Mouse (Mus musculus) neural tube, embryonic 15.5 days (tissue): ENCODE measurements around the gene Tyk2. TPM values are rescaled to one million over a fixed set of nuclear protein-coding genes. Genes with fewer than 3 reads are reported as not detected.
A peak's percentile ranks its signal among the peaks of the same experiment; 100 is the strongest.

ENCODE experiments used
- ATAC-seq: fragments of 200-750 bp; cut with Nextera tagmentation; 2 replicates; pipeline ENCODE4 v1.8.0; 2017; ENCODE audit warnings: mild to moderate bottlenecking, moderate TSS enrichment, moderate library complexity; ENCODE audit not compliant: low FRiP score
- H3K27ac ChIP-seq: fragments of 300-500 bp; sonication (generic); replicated peaks from 2 replicates; pipeline ENCODE4 v1.5.1; 2015; ENCODE audit warnings: mild to moderate bottlenecking, inconsistent platforms
- H3K27me3 ChIP-seq: fragments of 300-500 bp; sonication (generic); replicated peaks from 2 replicates; pipeline ENCODE4 v1.6.1; 2015; ENCODE audit warnings: inconsistent platforms
- H3K36me3 ChIP-seq: fragments of 300-500 bp; sonication (generic); 2 replicates; pipeline ENCODE4 v1.6.1; 2015; ENCODE audit warnings: inconsistent platforms
- H3K4me1 ChIP-seq: fragments of 300-500 bp; sonication (generic); 2 replicates; pipeline ENCODE4 v1.6.1; 2015; ENCODE audit warnings: inconsistent platforms
- H3K4me2 ChIP-seq: fragments of 300-500 bp; sonication (generic); 2 replicates; pipeline ENCODE4 v1.6.1; 2015; ENCODE audit warnings: inconsistent platforms, mild to moderate bottlenecking, moderate library complexity
- H3K4me3 ChIP-seq: fragments of 300-500 bp; sonication (generic); replicated peaks from 2 replicates; pipeline ENCODE4 v1.5.1; 2015; ENCODE audit warnings: mild to moderate bottlenecking, inconsistent platforms
- H3K9ac ChIP-seq: fragments of 300-500 bp; sonication (generic); replicated peaks from 2 replicates; pipeline ENCODE4 v1.6.1; 2015; ENCODE audit warnings: mild to moderate bottlenecking, inconsistent platforms
- H3K9me3 ChIP-seq: fragments of 300-500 bp; sonication (generic); replicated peaks from 2 replicates; pipeline ENCODE4 v1.6.1; 2016; ENCODE audit warnings: inconsistent platforms
- WGBS: fragments of 180-500 bp; shearing (Covaris S2); methylation state at CpG from one replicate; pipeline ENCODE4 v1.1.7; 2015; ENCODE audit warnings: mixed read lengths; 5-methylcytosine and 5-hydroxymethylcytosine counted together
- polyA plus RNA-seq: library from polyadenylated mRNA; unstranded; fragments of >200 nt; fragmentation: Nextera tagmentation; extraction: Ambion mirVana; gene quantifications from 2 replicates; pipeline ENCODE4 v1.2.1, GENCODE M21; 2015

Gene Tyk2
- polyA plus RNA-seq, result 9.9 and 12.4 TPM in 2 replicates

GRCm38 (mm10) chr9:21131059-21131956, at the start of gene Tyk2:
Tyk2 (minus strand) TSS chr9:21131243.
- Histone ChIP-seq H3K27me3 (no peaks in the 10 kb centered on the region), H3K27ac (peak within 1 kb of the TSS; percentile 74), H3K4me3 (peak within 1 kb of the TSS; percentile 70), H3K9me3 (no peaks in the 10 kb centered on the region), H3K4me1 (peaks cover 7% of the 10 kb centered on the region), H3K9ac (peak within 1 kb of the TSS; percentile 63), H3K4me2 (peak within 1 kb of the TSS; percentile 66), H3K36me3 (peaks cover 15% of the 10 kb centered on the region)
- ATAC-seq, result peak; percentile 97
- 7% methylated on average over 37 of the region's 37 CpGs for WGBS

GRCm38 (mm10) chr9:21180841-21181240, 49.8 kb upstream of the Tyk2 start:
- no peak for ATAC-seq
- Histone ChIP-seq H3K4me2 (no peak overlapping the region), H3K9me3 (no peaks in the 10 kb centered on the region), H3K27ac (no peak overlapping the region), H3K36me3 (no peaks in the 10 kb centered on the region), H3K4me3 (no peak overlapping the region), H3K27me3 (peaks cover 38% of the 10 kb centered on the region), H3K9ac (no peak overlapping the region), H3K4me1 (peaks cover 10% of the 10 kb centered on the region)
- 38% methylated on average over 1 of the region's 1 CpGs for WGBS

GRCm38 (mm10) chr9:21180402-21180801, 49.4 kb upstream of the Tyk2 start:
- ATAC-seq, result no peak
- no peak overlapping the region for H3K9ac ChIP-seq
- H3K27ac ChIP-seq, result no peak overlapping the region
- H3K4me1 ChIP-seq, result peaks cover 10% of the 10 kb centered on the region
- H3K4me3 ChIP-seq, result no peak overlapping the region
- H3K9me3 ChIP-seq, result no peaks in the 10 kb centered on the region
- whole genome bisulfite sequencing, result 63% methylated on average over 4 of the region's 4 CpGs
- no peaks in the 10 kb centered on the region for H3K36me3 ChIP-seq
- H3K27me3 ChIP-seq, result peaks cover 36% of the 10 kb centered on the region
- no peak overlapping the region for H3K4me2 ChIP-seq

- Histone ChIP-seq H3K4me1 (peaks cover 13% of the 10 kb centered on the region), H3K4me3 (no peak overlapping the region), H3K9me3 (no peaks in the 10 kb centered on the region), H3K27me3 (peaks cover 12% of the 10 kb centered on the region), H3K27ac (no peak overlapping the region), H3K9ac (no peak overlapping the region), H3K4me2 (no peak overlapping the region), H3K36me3 (no peaks in the 10 kb centered on the region)
- ATAC-seq, result no peak
- WGBS, result 84% methylated on average over 6 of the region's 6 CpGs
Observed at GRCm38 (mm10) chr9:21172364-21172763, 41.3 kb upstream of the Tyk2 start.

GRCm38 (mm10) chr9:21169157-21169556, 38.1 kb upstream of the Tyk2 start:
- no peak overlapping the region for H3K27ac ChIP-seq
- 38% methylated on average over 1 of the region's 1 CpGs for WGBS

GRCm38 (mm10) chr9:21168161-21169123, 37.4 kb upstream of the Tyk2 start:
- peak overlapping the region; percentile 29 for H3K4me2 ChIP-seq
- no peaks in the 10 kb centered on the region for H3K36me3 ChIP-seq
- H3K27ac ChIP-seq, result peak overlapping the region; percentile 67
- ATAC-seq, result no peak
- H3K4me3 ChIP-seq, result no peak overlapping the region
- peaks cover 47% of the 10 kb centered on the region for H3K4me1 ChIP-seq
- H3K27me3 ChIP-seq, result peaks cover 51% of the 10 kb centered on the region
- WGBS, result 11% methylated on average over 30 of the region's 30 CpGs
- no peaks in the 10 kb centered on the region for H3K9me3 ChIP-seq
- H3K9ac ChIP-seq, result 0 out of 2 replicates have a peak overlapping the region, but pooled peaks have one; percentile 26

More at GRCm38 (mm10) chr9:21169157-21169556, 38.1 kb upstream of the Tyk2 start:
- no peak overlapping the region for H3K4me2 ChIP-seq
- peaks cover 44% of the 10 kb centered on the region for H3K27me3 ChIP-seq
- peaks cover 44% of the 10 kb centered on the region for H3K4me1 ChIP-seq
- ATAC-seq, result no peak
- no peaks in the 10 kb centered on the region for H3K36me3 ChIP-seq
- H3K9me3 ChIP-seq, result no peaks in the 10 kb centered on the region
- no peak overlapping the region for H3K9ac ChIP-seq
- no peak overlapping the region for H3K4me3 ChIP-seq

- Histone ChIP-seq H3K36me3 (no peaks in the 10 kb centered on the region), H3K9ac (no peak overlapping the region), H3K9me3 (no peaks in the 10 kb centered on the region), H3K27me3 (peaks cover 59% of the 10 kb centered on the region), H3K4me1 (peaks cover 47% of the 10 kb centered on the region), H3K4me2 (peak overlapping the region; percentile 29), H3K4me3 (no peak overlapping the region), H3K27ac (peak overlapping the region; percentile 67)
- ATAC-seq, result no peak
- WGBS, result 55% methylated on average over 10 of the region's 10 CpGs
Observed at GRCm38 (mm10) chr9:21167140-21168097, 36.4 kb upstream of the Tyk2 start.

- Histone ChIP-seq H3K9me3 (no peaks in the 10 kb centered on the region), H3K4me1 (peaks cover 50% of the 10 kb centered on the region), H3K9ac (no peak overlapping the region), H3K27ac (no peak overlapping the region), H3K4me2 (peak overlapping the region; percentile 81), H3K36me3 (no peaks in the 10 kb centered on the region), H3K27me3 (peaks cover 63% of the 10 kb centered on the region), H3K4me3 (peak overlapping the region; percentile 42)
- WGBS, result 36% methylated on average over 3 of the region's 3 CpGs
- no peak for ATAC-seq
Observed at GRCm38 (mm10) chr9:21166516-21166915, 35.5 kb upstream of the Tyk2 start.

GRCm38 (mm10) chr9:21165952-21166451, 35.0 kb upstream of the Tyk2 start:
- no peak overlapping the region for H3K27ac ChIP-seq
- peaks cover 55% of the 10 kb centered on the region for H3K4me1 ChIP-seq
- H3K9ac ChIP-seq, result peak overlapping the region; percentile 45; the same call in 1 of the 2 replicates
- 1% methylated on average over 47 of the region's 47 CpGs for WGBS
- no peaks in the 10 kb centered on the region for H3K36me3 ChIP-seq
- H3K4me3 ChIP-seq, result peak overlapping the region; percentile 42
- H3K4me2 ChIP-seq, result peak overlapping the region; percentile 81
- H3K27me3 ChIP-seq, result peaks cover 63% of the 10 kb centered on the region
- no peaks in the 10 kb centered on the region for H3K9me3 ChIP-seq
- 0 out of 2 replicates have a peak, but pooled peaks have one; percentile 6 for ATAC-seq

- H3K27ac ChIP-seq, result no peak within 1 kb of the TSS
- H3K9ac ChIP-seq, result peak within 1 kb of the TSS; percentile 45
- under 1% methylated on average over 73 of the region's 86 CpGs for WGBS
- ATAC-seq, result peak; percentile 55
- H3K4me2 ChIP-seq, result peak within 1 kb of the TSS; percentile 81
- peaks cover 63% of the 10 kb centered on the region for H3K27me3 ChIP-seq
- H3K9me3 ChIP-seq, result no peaks in the 10 kb centered on the region
- H3K4me1 ChIP-seq, result peaks cover 57% of the 10 kb centered on the region
- peak within 1 kb of the TSS; percentile 42 for H3K4me3 ChIP-seq
- H3K36me3 ChIP-seq, result no peaks in the 10 kb centered on the region
Observed at GRCm38 (mm10) chr9:21165041-21165951, 34.3 kb upstream of the Tyk2 start, which contains the start of gene Pde4a. Pde4a (plus strand) TSS chr9:21165714.
